Mouse (Mus musculus): ENCODE measurements around the gene Dnajb13.
"Not testable (repeated sequence)": the region's sequence is repeated elsewhere in the genome, so short reads cannot be mapped to it uniquely, and the experiment has no call there.

The Dnajb13 gene

DNA sequence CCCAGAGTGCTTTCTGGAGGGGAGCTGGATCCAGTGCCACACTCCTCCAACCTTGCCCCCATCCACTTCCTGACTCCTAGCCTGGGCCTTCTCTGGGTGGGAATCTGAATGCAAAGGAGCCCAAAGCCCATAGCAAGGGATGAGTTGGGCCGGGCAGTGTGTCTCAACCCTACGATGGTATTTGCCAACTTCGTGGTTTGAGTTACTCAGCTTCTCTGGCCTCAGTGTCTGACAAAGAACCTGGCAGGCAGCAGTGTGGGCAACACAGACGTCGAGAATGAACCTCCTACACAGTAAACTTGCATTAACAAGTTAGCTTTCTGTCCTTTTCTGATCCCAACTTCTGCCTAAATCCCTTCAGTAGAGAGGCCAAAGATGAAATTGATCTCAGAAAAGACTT is 30.3 kb downstream of the Dnajb13 start:
- no peak for DNase-seq

DNA sequence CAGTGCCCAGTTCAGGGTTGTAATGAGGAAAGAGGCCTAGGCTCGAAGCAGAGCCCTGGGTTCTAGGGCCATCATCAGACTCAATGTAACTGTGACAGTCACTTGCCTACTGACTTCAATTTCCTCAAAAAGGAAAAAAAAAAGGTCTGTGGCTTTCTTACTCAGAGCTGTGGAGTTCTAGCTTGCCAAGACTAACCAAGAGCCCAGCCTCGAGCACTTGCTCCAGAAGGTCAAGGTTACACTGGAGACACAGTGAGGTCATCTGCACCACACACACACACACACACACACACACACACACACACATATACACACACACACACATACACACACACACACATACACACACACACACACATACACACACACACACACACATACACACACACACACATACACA is 32.7 kb downstream of the Dnajb13 start:
- DNase-seq = not testable (repeated sequence)

DNA sequence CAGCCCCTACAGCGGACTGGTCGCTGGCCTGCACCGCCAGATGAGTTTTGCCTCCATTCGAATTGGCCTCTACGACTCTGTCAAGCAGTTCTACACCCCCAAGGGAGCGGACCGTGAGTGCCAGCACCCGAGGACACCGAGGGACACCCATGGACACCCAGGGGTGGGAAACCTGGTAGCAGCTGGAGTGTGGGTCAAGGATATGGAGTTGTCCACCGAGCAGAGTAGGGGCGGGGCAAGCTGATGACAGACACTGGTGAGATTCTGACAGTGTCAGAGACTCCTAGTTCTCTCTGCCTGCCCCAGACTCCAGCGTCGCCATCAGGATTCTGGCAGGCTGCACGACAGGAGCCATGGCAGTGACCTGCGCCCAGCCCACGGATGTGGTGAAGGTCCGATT is 34.6 kb downstream of the Dnajb13 start:
- no peak for DNase-seq

DNA sequence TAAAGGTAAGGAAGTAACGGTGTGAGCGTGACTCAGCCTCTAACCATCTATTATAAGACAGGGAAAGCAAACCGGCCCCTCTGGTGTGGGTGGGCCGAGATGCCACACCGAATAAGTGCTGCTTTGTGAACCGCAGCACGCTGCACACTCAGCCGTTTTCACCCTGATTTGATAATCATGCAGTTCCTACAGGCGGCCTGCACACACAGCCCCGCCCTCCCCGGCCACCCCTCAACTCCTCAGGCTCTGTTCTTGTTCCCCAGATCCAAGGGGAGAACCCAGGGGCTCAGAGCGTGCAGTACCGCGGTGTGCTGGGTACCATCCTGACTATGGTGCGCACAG is 35.0 kb downstream of the Dnajb13 start:
- DNase-seq = no peak

DNA sequence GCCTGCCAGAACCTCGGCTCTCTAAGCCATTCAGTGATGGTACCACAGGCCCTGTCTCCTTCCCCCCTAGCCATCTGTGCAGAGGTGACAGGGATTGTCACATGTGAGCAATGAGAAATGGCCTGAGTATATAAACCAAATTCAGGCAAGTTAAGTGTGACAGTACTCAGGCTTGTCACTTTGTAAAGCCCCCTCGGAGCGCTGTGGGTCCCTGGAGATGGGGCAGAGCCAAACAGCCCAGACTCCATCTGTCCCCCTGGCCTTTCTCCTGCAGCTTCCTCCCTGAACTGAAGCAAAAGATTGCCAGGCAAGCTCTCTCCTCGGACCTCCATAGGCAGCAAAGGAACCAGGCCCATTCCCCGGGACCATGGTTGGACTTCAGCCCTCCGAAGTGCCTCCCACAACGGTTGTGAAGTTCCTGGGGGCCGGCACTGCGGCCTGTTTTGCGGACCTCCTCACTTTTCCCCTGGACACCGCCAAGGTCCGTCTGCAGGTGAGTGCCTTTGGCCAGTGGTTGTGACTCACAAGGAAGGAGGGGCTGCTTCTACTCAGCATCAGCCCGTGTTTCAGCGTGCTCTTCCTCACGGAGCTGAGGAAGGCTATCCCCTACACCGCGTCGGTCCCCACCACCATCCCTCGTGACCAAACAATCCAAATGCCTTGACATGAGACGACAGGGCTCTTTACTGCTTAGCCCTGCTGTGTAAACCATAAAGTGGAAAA is 35.5 kb downstream of the Dnajb13 start:
- DNase-seq = no peak

DNA sequence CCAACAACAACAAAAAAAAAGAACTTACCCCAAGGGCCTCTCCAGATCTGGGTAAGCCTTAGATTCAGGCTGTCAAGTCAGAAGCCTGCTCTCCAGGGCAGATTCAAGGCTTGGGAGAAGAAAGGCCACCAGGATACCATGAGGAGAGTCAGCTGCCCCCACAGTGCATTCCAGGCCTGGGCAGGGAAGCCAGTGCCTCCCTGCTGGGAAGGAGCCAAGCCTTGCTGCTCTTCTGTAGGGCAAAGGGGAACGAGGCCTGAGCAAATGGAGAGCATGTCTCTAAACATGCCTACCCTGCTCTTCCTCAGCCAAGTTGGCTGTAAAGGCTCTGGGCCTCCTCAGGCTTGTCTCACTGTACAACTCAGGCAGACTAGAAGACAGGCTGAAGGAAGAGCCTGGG is 40.1 kb downstream of the Dnajb13 start:
- DNase-seq = no peak

DNA sequence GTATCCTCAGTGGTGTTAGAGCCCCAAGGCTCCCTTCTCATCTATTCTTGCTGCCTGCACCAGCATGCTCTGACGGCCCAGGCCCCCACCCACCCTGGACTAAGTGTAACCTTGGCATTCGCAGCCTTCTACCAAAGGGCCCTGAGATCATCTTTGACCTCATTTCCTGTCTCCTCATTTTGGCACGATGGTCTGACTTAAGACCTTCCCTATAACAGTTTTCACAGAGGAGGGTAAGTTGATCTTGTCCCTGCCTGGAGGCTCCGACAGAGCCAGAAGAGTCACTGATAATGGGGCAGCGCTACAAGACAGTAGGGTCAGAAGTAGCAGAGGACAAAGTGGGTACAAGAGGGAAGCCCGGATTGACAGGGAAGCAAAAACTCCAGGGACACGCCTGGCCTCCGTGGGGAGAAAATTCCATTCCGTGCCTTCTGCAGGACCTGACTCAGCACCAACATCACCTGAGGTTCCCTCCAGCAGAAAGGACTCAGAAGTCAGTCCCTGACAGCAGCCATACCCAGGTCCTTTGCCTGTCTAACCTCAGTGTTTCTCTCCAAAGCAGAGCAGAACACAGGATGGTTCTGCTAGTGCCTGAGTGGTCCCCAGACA is 40.8 kb downstream of the Dnajb13 start:
- DNase-seq = no peak

DNA sequence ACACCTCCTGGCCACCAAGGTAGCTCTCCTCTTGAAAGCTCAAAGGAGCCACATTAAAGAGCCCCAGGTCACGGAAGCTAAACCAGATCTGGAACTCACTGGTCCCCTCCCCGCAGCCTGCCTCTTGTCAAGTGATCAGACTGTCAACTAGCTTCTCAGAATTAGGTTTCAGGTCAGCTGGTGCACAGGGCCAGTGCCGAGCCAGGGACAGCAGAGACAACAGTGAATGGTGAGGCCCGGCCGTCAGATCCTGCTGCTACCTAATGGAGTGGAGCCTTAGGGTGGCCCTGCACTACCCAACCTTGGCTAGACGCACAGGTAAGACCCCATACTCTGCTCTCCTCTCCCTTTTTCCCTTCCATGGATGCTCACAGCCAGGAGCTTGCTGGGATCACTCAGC is 42.0 kb downstream of the Dnajb13 start, which contains the start of gene Ucp3:
Gene Ucp3 (plus strand): TSS at position 214 of the 400 bp plus-strand sequence.
- DNase-seq = no peak

DNA sequence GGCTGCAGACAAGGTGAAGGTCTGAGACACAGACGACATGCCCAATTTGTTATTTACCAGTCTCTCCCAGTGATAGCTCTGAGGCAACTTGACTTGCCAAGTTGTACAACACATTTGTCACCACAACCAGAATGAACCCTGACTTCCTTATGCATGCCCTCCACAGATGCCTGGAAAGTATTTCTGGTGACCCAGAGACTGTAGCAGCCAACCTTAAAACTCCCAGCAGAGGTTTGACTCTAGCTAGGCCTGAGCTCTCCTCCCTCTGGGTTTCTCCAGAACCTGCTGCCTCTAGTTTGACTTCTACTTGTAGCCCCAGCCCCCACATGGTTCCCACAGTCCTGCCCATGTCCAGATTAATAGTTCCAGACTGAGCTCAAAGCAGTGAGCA is 43.4 kb downstream of the Dnajb13 start:
- DNase-seq = no peak

DNA sequence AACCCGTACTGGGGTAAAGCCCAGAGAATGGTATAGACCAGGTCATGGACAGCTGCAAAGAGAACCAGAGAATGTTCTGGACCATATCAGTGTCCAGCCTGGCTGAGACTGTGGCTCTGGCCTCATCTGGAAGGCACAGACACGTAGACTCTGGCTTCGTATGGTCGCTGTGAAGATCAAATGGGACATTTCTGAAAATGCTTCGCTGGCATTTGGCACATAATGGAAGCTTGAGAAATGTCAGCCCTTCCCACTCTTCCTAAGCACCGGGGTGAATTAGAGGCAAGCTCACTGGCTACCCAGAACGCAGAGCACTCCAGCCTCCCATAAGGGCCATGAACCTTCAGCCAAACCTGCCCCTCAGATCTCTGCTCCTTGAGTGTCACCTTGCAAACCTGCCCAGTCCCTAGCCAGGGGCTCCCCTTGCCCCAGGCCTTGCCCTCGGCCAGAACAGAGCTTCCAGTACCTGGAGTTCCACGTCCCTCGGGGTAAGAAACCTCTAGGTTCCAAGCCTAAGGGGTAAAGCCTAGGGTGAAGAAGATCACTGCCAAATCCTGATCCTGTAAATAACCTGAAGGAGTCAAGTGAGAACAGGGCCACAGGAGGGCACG is 43.9 kb downstream of the Dnajb13 start:
- DNase-seq = no peak

DNA sequence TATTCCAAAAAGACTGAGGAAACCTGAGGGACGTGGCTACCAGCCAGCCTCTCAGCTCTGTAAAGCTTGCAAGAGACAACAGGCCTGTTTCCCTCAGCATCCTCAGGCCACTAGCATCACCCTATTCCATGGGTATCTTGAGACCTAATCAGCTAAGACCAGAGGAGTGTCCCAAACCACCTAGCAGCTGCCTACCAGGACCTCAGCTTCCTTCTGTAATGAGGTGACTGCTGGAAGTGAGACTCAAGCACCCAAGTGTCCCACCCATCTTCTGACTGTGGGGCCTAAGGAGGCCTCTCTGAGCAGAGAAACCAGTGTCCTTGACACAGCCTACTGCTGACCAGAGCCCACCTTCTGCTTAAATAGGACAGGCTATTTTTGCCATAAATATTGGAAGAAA is 45.3 kb downstream of the Dnajb13 start:
- no peak for DNase-seq

DNA sequence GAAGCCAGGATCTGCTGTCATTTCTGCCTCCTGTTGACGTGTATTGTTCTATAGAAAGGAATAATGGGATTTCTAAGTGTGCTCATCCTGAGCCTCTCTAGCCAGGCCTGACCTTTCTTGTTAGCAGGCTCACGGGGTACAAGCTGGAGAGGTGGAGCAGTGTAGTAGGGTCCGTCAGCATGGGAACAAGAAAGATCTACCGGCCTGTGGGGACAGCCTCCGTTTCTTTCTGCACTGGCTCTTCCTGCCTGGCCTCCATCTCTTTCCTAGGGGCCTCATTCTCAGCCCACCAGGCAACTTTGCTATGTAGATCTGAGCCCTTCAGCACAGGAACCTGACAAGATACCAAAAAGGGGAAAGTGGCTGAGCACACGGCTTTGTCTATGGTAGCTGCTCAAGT is 46.0 kb downstream of the Dnajb13 start:
- no peak for DNase-seq

DNA sequence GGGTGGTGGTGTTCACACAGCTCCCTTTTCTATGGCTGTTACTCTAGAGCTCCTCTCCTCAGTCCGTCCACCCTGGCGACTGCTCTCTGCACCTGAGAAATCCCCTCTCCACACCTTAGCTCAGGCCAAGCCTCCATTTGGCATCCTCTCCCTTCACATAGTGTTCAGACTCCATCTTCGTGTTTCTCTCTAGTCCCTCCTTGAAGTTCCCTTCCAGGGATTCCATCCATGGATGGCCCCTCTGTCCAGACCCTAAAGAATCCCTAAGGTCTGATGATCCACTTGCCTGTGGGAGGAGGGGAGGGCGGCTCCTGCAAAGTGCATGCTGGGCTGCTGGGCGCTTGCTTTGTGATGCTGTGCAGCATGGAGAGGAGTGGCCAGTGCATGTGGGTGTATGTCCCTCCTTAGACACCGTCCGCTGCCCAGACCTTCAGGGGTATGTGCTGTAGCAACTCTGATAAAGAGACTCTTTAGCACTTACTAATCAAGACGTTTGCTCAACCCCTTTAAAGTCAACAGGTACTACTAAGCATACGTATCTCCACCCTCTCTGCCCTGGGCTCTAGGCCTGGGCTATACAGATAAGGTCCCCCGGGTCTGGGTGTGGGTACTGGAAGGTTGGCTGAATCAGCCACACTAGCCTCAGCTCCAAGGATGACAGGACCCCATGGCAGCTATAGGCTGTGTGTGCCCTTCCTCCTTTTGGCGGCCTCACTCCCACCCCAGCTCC is 47.8 kb downstream of the Dnajb13 start:
- no peak for DNase-seq

DNA sequence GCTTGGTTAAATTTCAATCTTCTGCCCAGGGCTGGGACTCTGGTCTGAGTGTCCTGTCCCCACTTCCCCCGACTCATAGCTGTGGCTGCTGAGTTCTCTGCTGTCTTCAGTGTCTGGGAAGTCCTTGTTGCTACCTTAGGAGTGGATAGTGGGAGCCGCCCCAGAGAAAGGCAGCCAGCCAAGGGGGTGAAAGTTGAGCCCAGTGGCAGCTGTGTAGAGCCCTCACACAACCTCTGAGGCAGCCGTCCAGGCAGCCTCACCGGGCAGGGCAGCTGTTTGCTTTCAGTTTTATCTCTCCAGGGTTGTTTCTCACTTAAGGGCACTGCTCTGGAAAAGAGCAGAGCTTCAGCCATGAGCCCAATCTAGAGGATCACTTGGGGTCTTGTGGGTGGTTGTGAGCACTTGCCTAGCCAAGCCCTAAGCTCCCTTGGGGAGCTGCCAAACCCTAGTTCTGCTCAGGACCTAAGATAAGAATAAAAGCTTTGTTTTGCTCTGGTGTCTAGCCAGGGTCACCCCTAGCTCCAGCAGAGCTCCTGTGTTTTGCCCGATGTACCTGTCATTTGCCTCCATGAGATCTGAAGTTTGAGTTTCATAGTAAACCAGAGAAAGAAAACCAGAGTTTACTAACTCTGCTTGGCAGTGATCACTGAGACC is 49.0 kb downstream of the Dnajb13 start:
- DNase-seq = no peak

DNA sequence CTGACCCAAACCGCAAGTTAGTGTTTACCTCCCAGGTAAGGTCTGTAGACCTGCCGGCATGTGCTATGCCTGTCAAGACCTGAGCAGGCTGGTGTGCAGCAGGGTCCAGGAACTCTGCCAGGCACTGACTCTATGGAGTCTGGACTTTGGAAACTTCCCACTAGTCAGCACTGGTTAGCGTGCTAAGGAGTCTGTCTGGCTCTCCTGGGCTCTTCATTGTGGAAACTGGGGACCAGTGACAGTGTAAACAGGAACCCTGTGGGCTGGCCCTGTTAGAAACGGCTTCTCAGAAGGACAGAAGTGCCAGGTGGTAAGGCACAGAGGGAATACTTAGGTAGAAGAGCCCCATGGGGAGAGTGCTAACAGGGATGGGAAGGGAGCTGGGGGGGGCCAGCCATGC is 49.5 kb downstream of the Dnajb13 start:
- DNase-seq = no peak

DNA sequence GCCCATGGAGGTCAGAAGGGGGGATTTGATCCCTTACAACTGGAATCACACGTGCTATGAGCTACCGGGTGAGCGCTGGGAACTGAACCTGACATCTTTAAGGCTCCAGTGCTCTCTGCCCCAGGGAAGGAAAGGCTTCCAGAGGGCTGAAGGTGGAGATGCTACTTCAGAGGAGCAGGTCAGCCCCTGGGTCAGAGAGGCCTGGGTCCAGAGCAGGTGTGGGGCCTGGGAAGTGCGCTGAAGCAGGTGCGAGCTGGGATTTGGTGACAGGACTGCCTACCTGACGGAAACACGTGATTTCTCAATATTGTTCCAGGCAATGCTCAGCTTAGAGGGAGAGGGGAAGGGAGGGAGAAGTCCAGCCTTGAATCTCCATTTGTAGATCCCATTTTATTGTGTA is 50.5 kb downstream of the Dnajb13 start:
- no peak for DNase-seq

DNA sequence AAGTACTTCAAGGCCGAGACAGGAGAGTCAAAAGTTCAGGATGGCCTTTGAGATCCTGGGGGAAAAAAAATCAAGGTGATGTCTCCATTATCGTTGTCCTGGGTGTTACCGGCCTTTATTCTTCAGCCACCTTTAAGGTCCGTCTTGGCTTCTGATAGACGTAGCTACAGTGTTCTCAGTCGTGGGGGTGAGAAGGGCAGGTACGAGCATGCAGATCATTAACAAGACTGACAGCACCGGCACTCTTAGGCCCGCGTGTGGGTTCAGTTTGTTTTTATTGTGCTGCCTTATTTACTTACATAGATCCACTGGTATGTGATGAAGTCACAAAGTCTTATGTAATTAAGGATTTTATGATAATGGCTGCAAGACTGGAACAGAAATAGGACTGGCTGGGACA is 51.0 kb downstream of the Dnajb13 start:
- no peak for DNase-seq

DNA sequence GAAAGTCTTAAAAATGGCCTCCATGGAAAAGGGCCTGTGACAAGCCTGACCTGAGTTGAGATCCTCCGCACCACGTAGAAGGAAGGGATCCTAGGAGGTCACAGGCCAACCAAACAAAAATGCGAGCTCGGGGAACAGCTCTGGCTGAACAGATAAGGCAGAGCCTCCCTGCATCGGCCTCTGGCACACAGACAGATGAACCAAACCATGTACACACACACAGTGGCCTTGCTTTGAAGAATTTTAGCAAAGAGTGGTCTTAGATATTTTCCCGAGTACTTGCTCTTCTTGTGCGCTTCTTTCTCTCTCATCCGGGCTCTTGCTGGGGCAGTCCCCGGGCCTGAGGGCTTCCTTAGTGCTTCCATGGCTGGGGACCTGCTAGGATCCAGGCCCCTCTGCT is 51.6 kb downstream of the Dnajb13 start:
- DNase-seq = no peak

DNA sequence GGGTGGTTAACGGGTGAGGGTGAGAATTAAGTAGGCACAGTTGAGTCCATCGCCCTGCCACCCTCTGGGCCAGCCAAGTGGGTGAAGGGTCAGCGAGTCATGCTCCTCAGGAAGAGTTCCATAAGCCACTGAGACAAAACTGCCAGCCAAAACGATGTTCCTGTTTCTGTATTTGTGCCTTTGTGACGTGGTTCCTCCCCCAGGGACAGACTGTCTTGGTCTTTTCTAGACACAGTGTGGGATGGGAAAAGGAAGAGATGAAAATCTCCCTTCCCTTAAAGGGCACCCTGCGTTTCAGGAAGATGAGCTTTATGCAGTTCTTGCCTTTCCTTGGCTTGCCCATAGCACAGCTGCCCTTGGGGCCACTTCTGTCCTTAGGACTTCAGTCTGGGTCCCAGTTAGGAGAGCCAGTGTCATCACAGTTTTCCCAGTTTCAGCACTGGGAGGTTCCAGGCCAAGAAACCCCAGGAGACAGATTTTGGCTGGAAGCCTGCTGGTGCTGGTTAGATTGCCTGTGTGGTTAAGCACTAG is 53.1 kb downstream of the Dnajb13 start:
- no peak for DNase-seq

DNA sequence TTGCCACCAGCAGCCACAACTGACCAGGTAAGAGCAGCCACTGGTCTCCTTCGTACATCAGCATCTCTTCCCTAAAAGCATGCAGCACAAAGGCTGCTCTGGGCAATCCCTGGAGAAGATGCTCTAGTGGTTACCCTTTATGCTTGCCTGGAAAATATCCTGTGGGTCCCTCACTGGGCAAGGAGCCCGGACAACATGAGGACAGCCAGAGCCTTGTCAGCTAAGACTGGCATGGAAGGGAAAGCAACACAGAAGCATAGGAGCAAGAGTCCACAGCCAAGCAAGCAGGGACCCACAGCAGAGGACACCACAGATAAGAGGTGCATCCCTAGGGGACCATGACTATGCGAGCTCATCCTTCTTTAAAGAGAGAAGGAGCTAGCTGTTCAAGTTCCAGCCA is 54.9 kb downstream of the Dnajb13 start:
- DNase-seq = no peak

DNA sequence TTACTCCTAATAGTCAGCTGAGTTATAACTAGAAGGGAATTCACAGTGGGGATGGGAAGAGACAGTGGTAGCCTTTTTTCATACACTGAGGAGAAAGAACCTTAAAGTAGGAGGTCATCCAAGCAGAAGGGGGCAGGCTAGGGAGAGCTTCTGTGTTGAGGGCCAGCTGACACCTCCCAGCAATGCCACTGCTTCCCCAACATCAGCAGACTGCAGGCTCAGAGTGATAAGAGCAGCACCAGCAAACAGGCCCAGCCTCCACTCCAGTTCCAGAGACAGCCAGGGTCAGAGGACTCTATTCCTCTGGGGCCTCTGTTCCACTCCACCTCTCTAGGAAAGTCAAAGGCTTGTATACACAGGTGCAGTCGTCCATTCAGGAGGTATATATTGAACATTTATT is 56.6 kb downstream of the Dnajb13 start:
- DNase-seq = no peak

Measured in thymus, postnatal 4 days (tissue).